Mouse (Mus musculus): ENCODE measurements around the gene Abcd1. TPM values are rescaled to one million over a fixed set of nuclear protein-coding genes. Genes with fewer than 3 reads are reported as not detected.

Abcd1 gene
- 16.2 and 17.4 TPM in 2 replicates for polyA plus RNA-seq (2015; fragmentation: Nextera tagmentation; extraction: Ambion mirVana)

- H3K27ac ChIP-seq (ENCODE audit: low read length), result peak within 1 kb of the TSS; percentile 79
- WGBS, result 26% methylated on average over 41 of the region's 45 CpGs
- H3K36me3 ChIP-seq (ENCODE audit: insufficient read depth, low read length), result no peaks in the 10 kb centered on the region
- H3K27me3 ChIP-seq (ENCODE audit: insufficient read depth, low read length), result no peaks in the 10 kb centered on the region; the same call in 1 of the 2 replicates
- peak within 1 kb of the TSS; percentile 62 for H3K4me3 ChIP-seq (ENCODE audit: low read length)
- H3K4me2 ChIP-seq (replicated peaks; ENCODE audit: low read depth, low read length), result peak within 1 kb of the TSS; percentile 65
- ATAC-seq (ENCODE audit: low FRiP score, low TSS enrichment), result peak; percentile 96
- no peaks in the 10 kb centered on the region for H3K9me3 ChIP-seq (ENCODE audit: low read length)
- H3K4me1 ChIP-seq (ENCODE audit: insufficient read depth, low read length), result peaks cover 29% of the 10 kb centered on the region
- H3K9ac ChIP-seq (replicated peaks; ENCODE audit: low read length), result peak within 1 kb of the TSS; percentile 70
Observed at GRCm38 (mm10) chrX:73716109-73716661, at the start of gene Abcd1, which contains the start of gene Bcap31. Gene Abcd1 (plus strand): TSS chrX:73716597. Gene Bcap31 (minus strand): TSS chrX:73716175.

GRCm38 (mm10) chrX:73672031-73672431 lies 44.4 kb upstream of the Abcd1 start:
- 0 out of 2 replicates have a peak, but pooled peaks cover 2% of the 10 kb centered on the region for H3K36me3 ChIP-seq (ENCODE audit: insufficient read depth, low read length)
- H3K27me3 ChIP-seq (ENCODE audit: insufficient read depth, low read length), result no peaks in the 10 kb centered on the region; the same call in 1 of the 2 replicates
- ATAC-seq (ENCODE audit: low FRiP score, low TSS enrichment), result no peak; the same call in 1 of the 2 replicates
- 63% methylated on average over 4 of the region's 4 CpGs for WGBS
- peaks cover 11% of the 10 kb centered on the region for H3K4me1 ChIP-seq (ENCODE audit: insufficient read depth, low read length)
- no peak overlapping the region for H3K27ac ChIP-seq (ENCODE audit: low read length)
- no peak overlapping the region for H3K4me3 ChIP-seq (ENCODE audit: low read length)
- H3K9me3 ChIP-seq (ENCODE audit: low read length), result no peaks in the 10 kb centered on the region
- H3K9ac ChIP-seq (replicated peaks; ENCODE audit: low read length), result no peak overlapping the region
- H3K4me2 ChIP-seq (replicated peaks; ENCODE audit: low read depth, low read length), result peak overlapping the region; percentile 64; the same call in 1 of the 2 replicates

DNA sequence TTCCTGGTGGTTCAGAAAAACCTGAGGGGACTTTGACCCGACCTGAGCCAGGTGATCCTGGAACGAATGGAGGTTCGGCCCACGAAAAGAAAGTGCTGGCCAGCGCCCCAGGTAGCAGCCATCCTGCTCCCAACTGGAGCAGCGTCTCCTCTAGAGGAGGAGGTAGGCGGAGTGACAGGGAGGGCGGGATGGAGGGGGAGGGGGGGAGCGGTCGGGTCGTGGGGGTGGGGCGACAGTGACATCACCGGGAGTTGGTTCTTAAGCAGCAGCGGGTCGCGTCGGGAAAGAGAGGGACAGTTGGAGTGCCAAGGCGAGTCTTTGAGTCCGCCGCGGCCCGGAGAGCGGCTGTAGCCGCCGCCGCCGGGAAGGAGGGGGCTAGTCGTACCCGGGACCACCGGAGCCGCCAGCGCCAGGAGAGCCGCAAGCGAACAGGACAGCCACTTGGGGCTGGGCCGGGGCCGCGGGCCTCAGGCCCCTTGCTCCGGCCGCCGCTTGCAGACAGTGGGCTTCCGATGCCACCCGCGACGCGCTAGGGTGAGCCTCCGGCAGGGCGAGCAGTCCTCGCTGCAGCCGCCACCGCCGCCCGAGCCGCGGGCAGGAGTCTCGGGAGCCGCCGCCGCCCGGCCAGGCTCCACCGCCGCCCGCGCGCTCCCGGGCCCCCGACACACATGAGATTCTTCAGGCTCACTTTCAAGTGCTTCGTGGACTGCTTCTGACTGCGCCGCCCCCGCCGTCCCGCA lies 43.3 kb upstream of the Abcd1 start, which contains the start of gene Slc6a8:
TSS of gene Slc6a8 (plus strand) at position 272 of the 740 bp plus-strand sequence.
- ATAC-seq (ENCODE audit: low FRiP score, low TSS enrichment), result peak; percentile 75
- H3K4me3 ChIP-seq (ENCODE audit: low read length), result peak within 1 kb of the TSS; percentile 65
- H3K9me3 ChIP-seq (ENCODE audit: low read length), result no peaks in the 10 kb centered on the region
- no peaks in the 10 kb centered on the region; the same call in 1 of the 2 replicates for H3K27me3 ChIP-seq (ENCODE audit: insufficient read depth, low read length)
- peaks cover 11% of the 10 kb centered on the region for H3K4me1 ChIP-seq (ENCODE audit: insufficient read depth, low read length)
- WGBS, result 22% methylated on average over 44 of the region's 72 CpGs
- H3K27ac ChIP-seq (ENCODE audit: low read length), result peak within 1 kb of the TSS; percentile 65; the same call in 1 of the 2 replicates
- 0 out of 2 replicates have a peak, but pooled peaks cover 2% of the 10 kb centered on the region for H3K36me3 ChIP-seq (ENCODE audit: insufficient read depth, low read length)
- H3K4me2 ChIP-seq (replicated peaks; ENCODE audit: low read depth, low read length), result peak within 1 kb of the TSS; percentile 64
- H3K9ac ChIP-seq (replicated peaks; ENCODE audit: low read length), result peak within 1 kb of the TSS; percentile 80

DNA sequence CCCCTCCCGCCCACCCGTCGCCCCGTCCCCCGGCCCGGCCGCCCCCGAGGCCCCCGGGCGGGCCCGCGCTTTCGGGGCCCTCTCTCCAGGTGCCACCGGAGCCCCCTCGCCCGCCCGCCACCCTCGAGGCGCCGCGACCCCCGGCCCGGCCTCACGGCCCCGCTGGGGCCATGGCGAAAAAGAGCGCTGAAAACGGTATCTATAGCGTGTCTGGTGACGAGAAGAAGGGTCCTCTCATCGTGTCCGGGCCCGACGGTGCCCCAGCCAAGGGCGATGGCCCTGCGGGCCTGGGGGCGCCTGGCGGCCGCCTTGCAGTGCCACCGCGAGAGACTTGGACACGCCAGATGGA lies 42.8 kb upstream of the Abcd1 start:
- Histone ChIP-seq H3K27ac (ENCODE audit: low read length) (peak overlapping the region; percentile 24; the same call in 1 of the 2 replicates), H3K9ac (replicated peaks; ENCODE audit: low read length) (peak overlapping the region; percentile 80), H3K4me3 (ENCODE audit: low read length) (peak overlapping the region; percentile 65), H3K4me1 (ENCODE audit: insufficient read depth, low read length) (peaks cover 11% of the 10 kb centered on the region), H3K9me3 (ENCODE audit: low read length) (no peaks in the 10 kb centered on the region), H3K36me3 (ENCODE audit: insufficient read depth, low read length) (0 out of 2 replicates have a peak, but pooled peaks cover 5% of the 10 kb centered on the region), H3K27me3 (ENCODE audit: insufficient read depth, low read length) (no peaks in the 10 kb centered on the region; the same call in 1 of the 2 replicates), H3K4me2 (replicated peaks; ENCODE audit: low read depth, low read length) (peak overlapping the region; percentile 64)
- 14% methylated on average over 16 of the region's 42 CpGs for WGBS
- peak; percentile 13 for ATAC-seq (ENCODE audit: low FRiP score, low TSS enrichment)

DNA sequence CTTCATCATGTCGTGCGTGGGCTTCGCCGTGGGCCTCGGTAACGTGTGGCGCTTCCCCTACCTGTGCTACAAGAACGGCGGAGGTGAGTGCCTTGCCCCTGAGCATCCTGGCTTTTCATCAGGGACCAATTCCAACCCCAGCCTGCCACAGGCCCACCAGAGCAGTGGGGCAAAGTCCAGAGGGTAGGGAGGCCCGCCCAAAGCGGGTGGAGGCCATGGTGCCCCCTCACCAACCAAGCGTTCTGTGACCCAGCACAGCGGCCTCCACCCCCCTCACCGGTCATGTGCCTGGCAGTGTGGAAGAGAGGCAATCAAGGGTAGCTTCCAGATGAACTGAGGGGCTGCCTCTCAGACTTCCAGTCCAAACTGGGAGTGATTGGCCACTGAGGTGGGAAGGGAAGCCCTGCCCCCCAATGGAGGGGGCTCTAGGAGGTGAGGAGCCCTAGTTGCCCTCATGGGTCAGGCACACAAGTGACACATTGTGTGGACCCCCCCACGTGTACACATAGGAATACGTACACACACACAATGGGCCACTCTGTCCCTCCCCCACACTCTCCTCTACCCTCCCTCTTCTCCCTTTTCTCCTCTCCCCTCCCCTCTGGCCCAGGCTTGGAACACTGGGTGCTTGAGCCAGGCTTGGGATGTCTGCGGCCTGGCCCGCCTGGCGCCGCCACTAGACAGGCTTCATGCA lies 42.3 kb upstream of the Abcd1 start:
- H3K4me2 ChIP-seq (replicated peaks; ENCODE audit: low read depth, low read length), result peak overlapping the region; percentile 64
- H3K4me3 ChIP-seq (ENCODE audit: low read length), result peak overlapping the region; percentile 65
- peak overlapping the region; percentile 80 for H3K9ac ChIP-seq (replicated peaks; ENCODE audit: low read length)
- H3K4me1 ChIP-seq (ENCODE audit: insufficient read depth, low read length), result peaks cover 11% of the 10 kb centered on the region
- H3K27me3 ChIP-seq (ENCODE audit: insufficient read depth, low read length), result no peaks in the 10 kb centered on the region; the same call in 1 of the 2 replicates
- no peaks in the 10 kb centered on the region for H3K9me3 ChIP-seq (ENCODE audit: low read length)
- ATAC-seq (ENCODE audit: low FRiP score, low TSS enrichment), result peak; percentile 70
- 0 out of 2 replicates have a peak, but pooled peaks cover 9% of the 10 kb centered on the region for H3K36me3 ChIP-seq (ENCODE audit: insufficient read depth, low read length)
- WGBS, result 22% methylated on average over 20 of the region's 20 CpGs
- peak overlapping the region; percentile 58; the same call in 1 of the 2 replicates for H3K27ac ChIP-seq (ENCODE audit: low read length)

DNA sequence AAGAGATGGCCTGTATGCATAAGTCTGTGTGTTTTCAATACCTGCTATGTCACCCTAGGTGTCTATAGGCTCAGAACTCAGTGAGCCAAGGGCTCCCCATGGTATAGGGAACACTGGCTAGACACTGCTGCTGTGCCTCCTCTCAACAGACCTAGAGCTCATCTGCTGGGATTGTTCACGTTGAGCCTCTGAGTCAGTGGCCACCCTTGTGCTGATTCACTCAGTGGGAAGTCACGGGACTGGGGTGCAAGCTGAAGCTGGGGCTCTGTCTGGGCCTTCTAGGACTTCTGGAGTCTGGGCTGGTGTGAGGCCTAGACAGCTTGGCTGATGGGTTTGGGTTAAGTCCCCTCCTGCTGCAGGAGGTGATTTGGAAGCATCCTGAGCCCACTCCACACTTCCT lies 41.2 kb upstream of the Abcd1 start:
- peaks cover 11% of the 10 kb centered on the region for H3K4me1 ChIP-seq (ENCODE audit: insufficient read depth, low read length)
- H3K27ac ChIP-seq (ENCODE audit: low read length), result no peak overlapping the region; the same call in 1 of the 2 replicates
- no peaks in the 10 kb centered on the region; the same call in 1 of the 2 replicates for H3K27me3 ChIP-seq (ENCODE audit: insufficient read depth, low read length)
- H3K4me3 ChIP-seq (ENCODE audit: low read length), result peak overlapping the region; percentile 65
- peak overlapping the region; percentile 64 for H3K4me2 ChIP-seq (replicated peaks; ENCODE audit: low read depth, low read length)
- 74% methylated on average over 2 of the region's 2 CpGs for WGBS
- H3K9me3 ChIP-seq (ENCODE audit: low read length), result no peaks in the 10 kb centered on the region
- H3K36me3 ChIP-seq (ENCODE audit: insufficient read depth, low read length), result 0 out of 2 replicates have a peak, but pooled peaks cover 14% of the 10 kb centered on the region
- ATAC-seq (ENCODE audit: low FRiP score, low TSS enrichment), result no peak
- peak overlapping the region; percentile 80; the same call in 1 of the 2 replicates for H3K9ac ChIP-seq (replicated peaks; ENCODE audit: low read length)

DNA sequence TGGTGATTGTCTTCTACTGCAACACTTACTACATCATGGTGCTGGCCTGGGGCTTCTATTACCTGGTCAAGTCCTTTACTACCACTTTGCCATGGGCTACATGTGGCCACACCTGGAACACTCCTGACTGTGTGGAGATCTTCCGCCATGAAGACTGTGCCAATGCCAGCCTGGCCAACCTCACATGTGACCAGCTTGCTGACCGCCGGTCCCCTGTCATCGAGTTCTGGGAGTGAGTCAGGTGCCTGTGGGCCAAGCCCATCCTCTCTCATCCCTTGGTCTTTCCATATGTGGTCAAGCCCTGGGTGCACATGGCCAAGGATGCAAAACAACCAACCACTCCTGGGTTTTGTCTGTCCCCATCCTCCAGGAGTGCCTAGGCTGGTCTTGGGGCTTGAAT lies 39.7 kb upstream of the Abcd1 start:
- H3K4me2 ChIP-seq (replicated peaks; ENCODE audit: low read depth, low read length), result no peak overlapping the region
- H3K36me3 ChIP-seq (ENCODE audit: insufficient read depth, low read length), result 0 out of 2 replicates have a peak, but pooled peaks cover 14% of the 10 kb centered on the region
- H3K9me3 ChIP-seq (ENCODE audit: low read length), result no peaks in the 10 kb centered on the region
- H3K27me3 ChIP-seq (ENCODE audit: insufficient read depth, low read length), result no peaks in the 10 kb centered on the region
- no peak overlapping the region for H3K4me3 ChIP-seq (ENCODE audit: low read length)
- peaks cover 11% of the 10 kb centered on the region for H3K4me1 ChIP-seq (ENCODE audit: insufficient read depth, low read length)
- 95% methylated on average over 4 of the region's 4 CpGs for WGBS
- H3K9ac ChIP-seq (replicated peaks; ENCODE audit: low read length), result no peak overlapping the region
- no peak overlapping the region for H3K27ac ChIP-seq (ENCODE audit: low read length)
- ATAC-seq (ENCODE audit: low FRiP score, low TSS enrichment), result no peak

DNA sequence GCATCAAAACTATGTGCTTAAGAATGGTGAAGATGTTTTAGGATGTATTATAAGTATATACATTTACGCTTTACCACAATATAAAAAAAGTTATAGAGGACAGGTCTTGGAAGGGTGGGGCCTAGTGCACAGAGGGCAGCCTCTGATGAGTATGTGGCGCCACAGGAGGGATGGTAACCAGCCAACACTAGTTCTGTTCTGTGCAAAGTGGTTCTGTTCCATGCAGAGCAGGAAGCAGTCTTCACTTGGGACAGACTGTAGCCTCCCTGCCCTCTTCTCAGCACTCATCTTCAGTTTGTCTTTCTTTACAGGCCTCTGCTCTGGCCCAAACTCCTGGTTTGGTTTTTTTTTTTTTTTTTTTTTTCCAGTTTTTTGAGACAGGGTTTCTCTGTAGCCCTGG lies 32.2 kb upstream of the Abcd1 start:
- WGBS, result 84% methylated on average over 2 of the region's 2 CpGs
- no peak overlapping the region for H3K4me3 ChIP-seq (ENCODE audit: low read length)
- no peaks in the 10 kb centered on the region; the same call in 1 of the 2 replicates for H3K27me3 ChIP-seq (ENCODE audit: insufficient read depth, low read length)
- no peaks in the 10 kb centered on the region for H3K4me1 ChIP-seq (ENCODE audit: insufficient read depth, low read length)
- ATAC-seq (ENCODE audit: low FRiP score, low TSS enrichment), result no peak
- H3K9ac ChIP-seq (replicated peaks; ENCODE audit: low read length), result no peak overlapping the region
- no peak overlapping the region for H3K4me2 ChIP-seq (replicated peaks; ENCODE audit: low read depth, low read length)
- H3K36me3 ChIP-seq (ENCODE audit: insufficient read depth, low read length), result 0 out of 2 replicates have a peak, but pooled peaks cover 29% of the 10 kb centered on the region
- no peak overlapping the region for H3K27ac ChIP-seq (ENCODE audit: low read length)
- H3K9me3 ChIP-seq (ENCODE audit: low read length), result no peaks in the 10 kb centered on the region

- Histone ChIP-seq H3K27me3 (ENCODE audit: insufficient read depth, low read length) (no peaks in the 10 kb centered on the region; the same call in 1 of the 2 replicates), H3K9ac (replicated peaks; ENCODE audit: low read length) (no peak overlapping the region), H3K4me1 (ENCODE audit: insufficient read depth, low read length) (no peaks in the 10 kb centered on the region), H3K36me3 (ENCODE audit: insufficient read depth, low read length) (peaks cover 28% of the 10 kb centered on the region; the same call in 1 of the 2 replicates), H3K27ac (ENCODE audit: low read length) (no peak overlapping the region), H3K4me3 (ENCODE audit: low read length) (no peak overlapping the region), H3K9me3 (ENCODE audit: low read length) (no peaks in the 10 kb centered on the region), H3K4me2 (replicated peaks; ENCODE audit: low read depth, low read length) (no peak overlapping the region)
- ATAC-seq (ENCODE audit: low FRiP score, low TSS enrichment), result no peak
Observed at GRCm38 (mm10) chrX:73684978-73685377, 31.4 kb upstream of the Abcd1 start.

All from kidney, embryonic 16.5 days (tissue).